Mouse (Mus musculus) cerebellum, postnatal 14 days (tissue): ENCODE results near the gene Cmah.
A peak's percentile ranks its signal among the peaks of the same experiment; 100 is the strongest.

Experiments used
- DNase-seq, 2 experiments: peaks; one replicate each; pipeline ENCODE4 v3.0.0; 2021; ENCODE audit warnings: mixed read lengths in 2 of 2

Cmah gene

GRCm38 (mm10) chr13:24418814-24419213 lies 91.6 kb downstream of the Cmah start:
- no peak for DNase-seq

DNA sequence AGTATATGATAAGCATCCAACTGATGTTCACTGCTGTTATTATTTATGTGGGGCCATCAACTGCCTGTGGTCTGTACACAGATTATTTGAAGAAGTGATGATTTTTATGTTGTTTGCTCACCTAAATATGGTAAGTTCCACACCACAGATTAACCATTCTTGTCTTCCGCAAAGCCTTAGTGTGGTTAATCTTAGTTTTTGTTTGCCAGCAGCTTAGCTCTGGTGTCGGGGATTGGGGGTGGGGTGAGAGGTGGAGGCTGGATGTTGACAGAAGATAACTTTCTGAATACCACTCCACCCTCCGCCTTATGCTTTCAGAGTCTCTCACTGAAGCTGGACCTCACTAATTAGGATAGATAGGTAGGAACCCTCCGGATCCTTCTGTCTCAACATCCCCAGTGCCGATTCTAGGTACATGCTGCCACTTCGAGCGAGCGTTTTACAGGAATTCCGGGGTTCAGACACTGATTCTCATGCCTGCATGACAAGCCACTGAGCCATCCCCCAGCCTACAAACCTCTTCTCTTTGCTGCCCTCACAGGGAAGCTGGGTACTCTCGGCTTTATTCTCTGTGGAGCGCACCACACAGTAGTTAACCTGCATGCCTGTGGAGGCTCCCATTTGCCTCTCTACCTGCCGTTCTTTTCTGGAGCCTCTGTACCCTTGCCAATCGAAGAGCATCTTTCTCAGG lies 92.5 kb downstream of the Cmah start:
- DNase-seq, result no peak

DNA sequence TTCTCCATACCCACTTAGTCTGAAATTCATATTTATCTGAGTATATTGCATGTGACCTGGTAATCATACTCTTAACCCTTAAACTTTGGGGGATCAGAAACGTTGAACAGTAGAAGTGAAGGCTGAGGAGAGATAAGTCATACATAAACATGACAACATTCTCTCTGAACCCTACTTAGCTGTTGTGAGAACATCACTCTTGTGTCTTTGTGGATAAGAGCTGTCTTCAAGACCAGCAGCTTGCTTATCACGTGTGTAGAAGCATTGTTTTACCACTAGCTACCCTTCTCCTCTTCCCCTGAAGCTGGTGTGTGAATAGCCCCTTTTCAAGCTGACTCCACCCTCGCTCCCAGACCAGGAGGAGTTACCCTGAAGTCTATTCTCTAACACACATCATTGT lies 94.8 kb downstream of the Cmah start:
- no peak for DNase-seq

GRCm38 (mm10) chr13:24430215-24430614 lies 103.0 kb downstream of the Cmah start:
- DNase-seq, result no peak

DNA sequence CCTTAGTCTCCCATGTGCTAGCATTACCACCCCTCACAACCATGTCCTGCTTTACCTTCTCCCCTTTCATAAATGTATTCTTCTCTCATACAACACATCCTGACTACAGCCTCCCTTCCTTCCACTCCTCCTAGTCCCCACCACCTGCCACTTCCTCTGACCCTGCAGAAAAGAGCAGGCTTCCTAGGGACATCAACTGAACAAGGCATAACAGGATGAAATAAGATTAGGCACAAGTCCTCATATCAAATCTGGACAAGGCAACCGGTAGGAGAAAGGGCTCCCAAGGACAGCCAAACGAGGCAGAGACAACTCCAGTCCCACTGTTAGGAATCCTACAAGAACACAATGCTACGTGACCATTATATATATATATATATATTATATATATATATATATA lies 104.4 kb downstream of the Cmah start:
- DNase-seq, result no peak

DNA sequence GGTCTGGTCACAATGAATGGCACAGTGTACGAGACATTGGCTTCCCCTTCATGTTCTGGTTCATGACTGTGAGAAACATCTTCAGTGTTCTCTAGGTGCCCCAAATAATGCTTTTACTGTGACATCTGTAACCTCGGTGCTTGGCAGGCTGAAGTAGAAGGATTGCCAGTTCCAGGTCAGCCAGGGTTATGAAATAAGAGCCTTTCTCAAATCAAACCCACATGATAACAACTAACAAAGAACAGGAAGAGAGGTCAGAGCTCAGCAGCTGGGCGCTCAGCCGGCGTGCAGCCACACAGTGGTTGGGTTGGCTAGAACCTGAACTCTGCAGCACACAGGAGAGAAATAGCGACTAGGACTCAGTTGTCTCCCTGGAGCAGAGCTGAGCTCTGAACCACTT lies 115.1 kb downstream of the Cmah start:
- DNase-seq, result no peak

GRCm38 (mm10) chr13:24443763-24444347 lies 116.7 kb downstream of the Cmah start:
- no peak for DNase-seq

GRCm38 (mm10) chr13:24444709-24445108 lies 117.5 kb downstream of the Cmah start:
- DNase-seq, result no peak

DNA sequence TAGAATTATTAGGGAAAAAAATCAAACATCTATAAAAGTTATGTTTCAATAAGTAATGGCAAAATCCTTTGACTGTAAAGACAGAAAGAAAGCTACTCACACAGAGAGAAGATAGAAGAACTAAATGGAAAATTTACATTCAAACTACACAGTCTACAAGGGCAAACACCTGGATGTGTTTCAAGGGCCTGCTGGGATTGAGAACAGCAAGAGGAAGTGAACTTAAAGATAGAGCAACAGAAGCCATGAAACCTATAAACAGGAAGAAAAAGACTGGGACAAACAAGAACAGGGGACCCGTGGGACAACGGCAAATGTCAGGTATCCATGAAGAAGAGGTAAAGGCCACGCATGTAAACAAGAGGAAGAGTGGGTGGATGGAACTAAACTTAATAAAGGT lies 118.0 kb downstream of the Cmah start:
- no peak for DNase-seq

- DNase-seq, result no peak
These were observed 118.9 kb downstream of the Cmah start for GRCm38 (mm10) chr13:24446081-24446480.

- DNase-seq, result no peak
These were observed 119.8 kb downstream of the Cmah start for GRCm38 (mm10) chr13:24447043-24447442.

DNA sequence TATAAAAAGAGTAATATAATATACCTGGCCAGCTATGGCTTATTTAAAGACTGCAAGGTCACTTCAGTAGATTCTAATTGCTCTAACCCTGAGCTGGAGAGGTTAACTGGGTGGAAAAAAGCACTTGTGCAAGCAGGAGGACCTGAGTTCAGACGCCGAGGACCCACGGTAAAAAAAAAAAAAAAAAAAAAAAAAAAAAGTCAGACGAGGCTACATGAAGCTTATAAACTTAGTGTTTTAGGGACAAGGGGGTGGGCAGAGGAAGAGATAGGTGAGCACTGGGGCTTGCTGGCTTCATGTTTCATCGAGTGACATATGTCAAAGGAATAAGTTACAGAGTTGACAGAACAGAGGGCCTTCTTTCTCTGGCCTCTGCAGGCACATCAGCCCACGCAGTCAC lies 121.4 kb downstream of the Cmah start:
- no peak for DNase-seq

- DNase-seq, result no peak
These were observed 124.3 kb downstream of the Cmah start for GRCm38 (mm10) chr13:24451455-24451854.

GRCm38 (mm10) chr13:24453737-24454136 lies 126.5 kb downstream of the Cmah start:
- DNase-seq, result no peak

DNA sequence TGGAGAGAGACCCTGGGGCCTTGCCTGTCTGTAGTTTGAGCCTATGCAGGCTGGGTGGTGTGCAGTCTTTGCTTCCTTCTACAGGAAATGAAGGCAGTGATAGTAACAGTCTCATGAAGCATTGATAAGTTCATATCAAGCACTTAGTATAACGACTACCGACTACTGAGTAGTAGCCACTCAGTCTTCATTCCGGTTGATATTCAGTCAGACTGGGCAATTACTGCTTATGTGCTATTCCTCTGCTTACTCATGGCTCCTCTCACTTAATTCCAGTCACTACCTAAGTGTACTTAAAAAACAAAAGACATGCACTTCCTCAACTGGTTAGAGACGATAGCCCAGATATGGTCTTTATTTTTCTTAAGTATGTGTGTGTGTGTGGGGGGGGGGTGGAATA lies 129.2 kb downstream of the Cmah start:
- DNase-seq, result no peak

DNA sequence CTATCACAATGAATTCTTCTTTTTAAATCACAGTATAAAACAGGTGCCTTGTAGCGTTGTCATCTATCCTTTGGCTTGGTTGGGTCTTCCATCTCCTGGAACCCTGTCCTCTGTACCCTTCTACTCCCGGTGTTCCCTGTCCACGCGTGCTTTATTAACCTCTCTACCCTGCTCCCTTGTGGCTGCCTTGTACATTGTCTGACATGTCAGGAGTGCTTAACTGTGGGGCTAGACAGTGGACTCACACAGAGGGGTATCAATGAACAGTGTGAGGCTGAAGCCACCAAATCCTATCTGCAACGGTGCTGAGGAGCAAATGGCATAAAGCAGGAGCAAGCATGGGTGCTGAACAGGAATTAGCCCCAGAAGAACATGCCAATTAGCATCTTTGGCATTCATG lies 133.3 kb downstream of the Cmah start:
- no peak for DNase-seq

DNA sequence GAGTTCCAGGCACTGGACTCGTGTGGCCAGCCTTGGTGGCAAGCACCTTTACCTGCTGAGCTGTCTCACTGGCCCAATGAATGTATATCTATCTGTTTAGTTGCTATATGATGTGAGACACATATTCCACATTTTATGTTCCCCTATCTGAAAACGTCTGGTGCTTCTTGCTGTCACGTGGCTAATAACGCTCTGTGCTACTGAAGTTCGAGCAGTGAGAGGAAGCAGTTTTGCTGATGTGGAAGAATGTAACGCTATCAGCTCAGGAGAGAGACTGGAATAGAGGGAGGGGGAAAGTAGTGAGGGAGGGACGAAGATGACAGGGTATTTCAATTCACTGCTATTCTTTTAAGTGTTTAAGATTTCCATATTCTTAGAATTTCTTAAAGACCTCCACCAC lies 136.6 kb downstream of the Cmah start:
- no peak for DNase-seq

DNA sequence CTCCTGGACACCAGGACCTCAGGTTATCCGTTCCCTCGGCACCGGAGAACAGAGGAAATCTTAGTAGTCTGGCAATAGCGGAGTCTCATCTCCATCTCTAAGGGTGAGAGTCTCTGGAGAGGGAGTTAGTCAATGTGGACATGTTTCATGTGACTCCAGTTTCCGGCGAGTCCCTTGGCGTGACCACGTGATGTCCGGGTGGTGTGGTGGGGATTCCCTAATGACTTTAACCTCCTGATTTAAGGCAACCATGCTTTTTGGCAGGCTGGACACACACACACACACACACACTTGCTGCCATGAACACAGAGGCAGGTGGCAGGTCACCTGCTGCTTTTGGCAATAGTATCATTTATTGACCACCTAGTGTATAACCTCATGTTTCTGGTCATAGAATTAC lies 138.8 kb downstream of the Cmah start:
- no peak for DNase-seq

DNA sequence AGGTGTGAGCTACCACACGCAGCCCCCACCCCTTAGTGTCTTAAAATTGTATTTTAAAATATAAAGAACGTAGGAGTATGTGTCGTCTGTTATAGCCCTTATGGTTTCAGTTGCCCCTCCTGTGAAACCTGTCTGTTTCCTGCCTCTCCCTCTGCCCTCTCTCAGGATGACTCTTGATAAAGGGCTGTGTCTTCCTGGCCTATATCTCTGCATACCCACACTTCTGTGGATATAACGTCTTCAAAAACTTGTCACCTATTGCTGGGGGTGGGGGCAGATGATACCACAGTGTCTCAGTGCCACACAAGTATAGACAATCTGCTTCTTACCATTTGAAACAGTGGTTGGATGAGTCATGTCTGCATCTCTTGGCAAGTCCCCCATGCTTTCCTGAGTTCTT lies 140.6 kb downstream of the Cmah start:
- no peak for DNase-seq

DNA sequence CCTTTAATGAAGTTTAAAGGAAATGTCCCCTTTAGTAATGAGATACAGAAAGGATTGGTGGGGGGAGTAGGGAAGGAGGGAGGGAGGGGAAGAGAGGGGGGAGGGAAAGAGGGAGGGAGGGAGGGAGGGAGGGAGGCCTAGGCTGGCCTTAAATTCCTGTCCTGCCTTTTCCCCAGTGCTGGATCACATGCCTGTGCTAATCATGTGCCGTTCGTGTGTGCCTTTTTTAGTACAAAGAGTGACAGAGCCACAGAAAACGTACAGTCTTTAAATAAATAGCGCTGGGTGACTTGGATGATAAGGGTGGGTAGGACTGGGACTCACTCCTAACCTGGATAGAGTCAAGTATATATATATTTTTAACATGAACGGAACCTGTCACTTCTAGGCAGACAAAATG lies 150.4 kb downstream of the Cmah start:
- no peak for DNase-seq

GRCm38 (mm10) chr13:24479516-24479915 lies 152.3 kb downstream of the Cmah start:
- DNase-seq, result no peak

- no peak for DNase-seq
These were observed 153.6 kb downstream of the Cmah start for GRCm38 (mm10) chr13:24480824-24481223.

DNA sequence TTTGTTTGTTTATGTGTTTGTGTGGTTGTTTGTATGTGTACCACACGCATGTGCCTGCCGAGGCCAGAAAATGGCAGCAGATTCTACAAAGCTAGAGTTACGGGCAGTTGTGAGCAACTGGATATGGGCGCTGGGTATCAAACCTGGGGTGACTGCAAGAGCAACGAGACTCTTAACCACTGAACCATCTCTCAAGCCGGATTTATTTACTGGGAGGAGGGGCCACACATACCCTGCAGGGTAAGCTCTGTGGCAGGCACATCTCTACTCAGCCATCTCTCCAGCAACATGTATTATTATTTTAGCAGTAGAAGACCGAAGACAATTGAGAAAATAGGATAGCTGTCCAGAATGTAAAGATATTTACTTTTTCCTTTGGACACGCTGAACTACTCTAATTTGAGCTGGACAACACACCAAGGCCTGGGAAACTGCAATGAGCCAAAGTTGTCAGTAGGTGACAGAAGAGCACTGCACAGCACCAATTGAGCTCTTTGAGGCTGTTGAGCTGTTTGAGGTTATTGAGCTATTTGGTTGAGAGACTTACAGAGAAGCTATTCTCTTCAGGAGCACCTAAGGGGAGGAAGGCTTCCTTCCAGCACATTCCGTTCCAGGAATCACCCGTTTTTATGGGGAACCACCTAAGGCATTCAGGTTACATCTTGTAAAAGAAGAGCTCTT lies 154.6 kb downstream of the Cmah start:
- DNase-seq, result peak; percentile 72 to 75

- DNase-seq, result no peak
These were observed 156.5 kb downstream of the Cmah start for GRCm38 (mm10) chr13:24483691-24484090.
